Mouse (Mus musculus): ENCODE results near the gene Atad1. TPM values are rescaled to one million over a fixed set of nuclear protein-coding genes. Genes with fewer than 3 reads are reported as not detected.
"Not testable (repeated sequence)": the region's sequence is repeated elsewhere in the genome, so short reads cannot be mapped to it uniquely, and the experiment has no call there.

Atad1 gene
- polyA plus RNA-seq, 1 experiment, result 70.7 TPM

DNA sequence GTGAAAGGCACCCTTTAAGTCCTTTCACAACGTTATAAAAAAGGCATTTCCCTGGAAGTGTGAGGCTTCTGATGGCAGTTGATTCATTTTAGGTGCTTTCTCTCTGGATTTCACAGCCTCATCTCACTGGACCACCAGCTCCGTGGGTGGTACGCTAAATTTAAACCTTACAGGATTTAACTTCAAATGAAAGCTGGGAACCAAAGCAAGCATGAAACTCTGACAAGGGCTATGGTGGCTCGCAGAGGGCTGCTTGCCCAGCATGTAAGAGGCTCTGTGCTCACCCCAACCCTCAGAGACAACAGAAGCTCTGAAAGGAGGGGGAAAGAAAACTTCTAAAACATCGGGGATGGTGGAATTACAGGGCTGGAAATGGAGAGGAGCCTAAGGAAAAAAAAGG, 51.9 kb downstream of the Atad1 start:
- DNase-seq (ENCODE audit: extremely low spot score in 1 of 2, low spot score in 1 of 2), result peak in 1 of 2 experiments; percentile 40

DNA sequence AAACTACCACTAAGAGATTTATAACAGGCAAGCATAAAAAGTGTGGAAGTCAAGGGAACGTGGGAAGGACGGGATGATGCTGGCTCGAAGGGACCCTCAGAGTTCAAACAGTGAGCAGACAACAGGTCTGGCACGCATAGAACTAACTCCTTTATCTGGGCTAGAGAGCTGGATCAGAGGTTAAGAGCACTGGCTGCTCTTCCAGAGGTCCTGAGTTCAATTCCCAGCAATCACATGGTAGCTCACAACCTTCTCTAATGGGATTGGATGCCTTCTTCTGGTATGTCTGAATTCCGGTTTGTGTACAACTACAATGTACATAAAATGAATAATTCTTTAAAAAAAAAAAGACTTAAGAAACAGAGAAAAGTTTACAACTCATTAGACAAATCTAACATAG, 56.5 kb downstream of the Atad1 start:
- no peak for DNase-seq (ENCODE audit: extremely low spot score in 1 of 2, low spot score in 1 of 2)

DNA sequence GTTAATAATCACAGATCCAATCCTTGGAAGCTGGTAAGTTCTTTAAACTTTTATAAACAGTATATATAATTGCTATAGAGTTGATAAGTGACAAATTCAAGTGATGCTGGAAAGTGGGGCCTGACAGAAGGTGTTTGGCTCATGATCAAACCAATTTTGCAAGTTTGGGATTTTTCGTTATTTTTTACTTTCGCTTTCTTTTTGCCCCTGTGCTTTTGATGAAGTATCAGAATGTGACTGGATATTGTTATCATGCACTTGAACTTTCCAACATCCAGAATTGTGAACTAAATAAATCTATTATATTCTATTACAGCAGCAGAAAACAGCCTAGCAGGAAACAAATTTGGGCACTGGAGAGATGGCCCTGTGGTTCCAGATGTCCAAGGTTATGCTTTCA, 58.7 kb downstream of the Atad1 start:
- DNase-seq (ENCODE audit: extremely low spot score in 1 of 2, low spot score in 1 of 2), result no peak

DNA sequence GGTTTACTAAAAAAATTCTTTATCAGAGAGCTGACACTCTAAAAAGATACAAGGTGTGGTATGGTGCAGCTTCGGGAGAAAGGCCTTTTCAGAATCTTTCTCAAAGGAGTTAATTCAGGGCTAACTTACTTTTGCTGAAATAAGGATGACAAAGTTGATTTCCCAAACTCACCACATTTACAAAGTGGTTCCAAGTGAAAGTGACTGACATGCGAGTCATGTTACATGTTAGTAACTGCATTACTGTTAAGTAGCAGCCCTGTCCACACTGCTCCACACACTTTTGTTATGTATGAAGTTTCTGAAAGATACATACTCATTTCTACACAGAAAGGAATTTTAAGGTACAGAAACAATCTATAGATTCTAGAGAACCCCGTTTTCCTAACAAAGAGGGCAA, 63.8 kb downstream of the Atad1 start:
- no peak for DNase-seq (ENCODE audit: extremely low spot score in 1 of 2, low spot score in 1 of 2)

DNA sequence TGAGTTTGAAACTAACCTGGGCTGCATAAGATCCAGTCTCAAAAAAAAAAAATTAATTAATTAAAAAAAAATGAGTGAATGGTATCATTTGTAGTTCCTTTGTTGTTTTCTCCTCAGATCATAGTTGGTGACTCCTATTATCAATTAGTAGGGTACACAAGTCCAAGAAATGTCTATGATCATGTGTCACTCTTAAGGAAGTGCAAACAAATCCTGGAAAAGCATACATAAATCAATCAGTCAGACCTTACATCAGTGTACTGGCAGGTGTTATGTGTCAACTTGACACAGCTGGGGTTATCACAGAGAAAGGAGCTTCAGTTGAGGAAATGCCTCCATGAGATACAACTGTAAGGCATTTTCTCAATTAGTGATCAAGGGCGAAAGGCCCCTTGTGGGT, 71.8 kb downstream of the Atad1 start:
- not testable (repeated sequence) for DNase-seq (ENCODE audit: extremely low spot score in 1 of 2, low spot score in 1 of 2)

DNA sequence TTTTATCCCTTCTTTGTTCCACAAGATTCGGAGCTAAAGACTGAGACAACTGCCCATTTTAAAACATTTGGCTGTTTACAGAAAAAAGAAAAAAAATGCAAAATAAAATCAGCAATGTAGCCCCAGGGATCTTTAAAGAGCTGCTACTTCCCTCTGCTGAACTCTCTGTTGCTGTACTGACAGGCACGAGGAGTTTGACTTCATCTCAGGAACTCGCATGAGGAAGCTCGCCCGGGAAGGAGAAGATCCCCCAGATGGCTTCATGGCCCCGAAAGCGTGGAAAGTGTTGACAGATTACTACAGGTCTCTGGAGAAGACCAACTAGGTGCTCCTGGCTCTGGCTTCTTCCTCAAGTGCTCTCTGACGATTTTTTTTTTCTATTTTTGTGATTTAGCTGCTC, 74.3 kb downstream of the Atad1 start:
- no peak for DNase-seq (ENCODE audit: extremely low spot score in 1 of 2, low spot score in 1 of 2)

DNA sequence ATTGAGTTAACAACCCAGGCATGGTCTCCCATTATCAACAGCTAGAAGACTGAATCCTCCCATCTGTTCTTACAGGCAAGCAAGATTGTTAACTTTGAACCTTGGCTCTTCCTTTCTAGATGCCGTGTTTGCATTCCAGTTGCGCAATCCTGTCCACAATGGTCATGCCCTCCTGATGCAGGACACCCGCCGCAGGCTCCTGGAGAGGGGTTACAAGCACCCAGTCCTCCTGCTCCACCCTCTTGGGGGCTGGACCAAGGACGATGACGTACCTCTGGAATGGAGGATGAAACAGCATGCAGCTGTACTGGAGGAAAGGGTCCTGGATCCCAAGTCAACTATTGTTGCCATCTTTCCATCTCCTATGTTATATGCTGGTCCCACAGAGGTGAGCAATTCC, 76.7 kb downstream of the Atad1 start:
- no peak for DNase-seq (ENCODE audit: extremely low spot score in 1 of 2, low spot score in 1 of 2)

DNA sequence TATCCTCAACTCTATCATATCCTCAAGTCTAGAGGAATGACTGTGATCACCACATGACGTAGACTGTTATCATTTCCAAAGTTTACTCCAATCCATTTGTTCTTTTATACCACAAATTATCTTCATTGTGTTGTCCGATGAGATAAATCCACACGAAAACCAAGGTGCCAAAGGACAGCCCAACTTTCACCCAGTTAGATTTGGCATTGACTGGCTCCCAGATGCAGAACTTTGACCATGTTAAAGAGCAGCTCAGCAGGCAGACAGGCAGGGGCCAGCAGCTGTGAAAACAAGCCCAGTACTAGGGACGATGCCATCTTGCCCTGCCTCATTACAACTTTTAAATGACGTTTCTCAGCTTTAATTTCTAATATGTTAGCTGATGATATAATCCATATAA, 80.2 kb downstream of the Atad1 start:
- no peak for DNase-seq (ENCODE audit: extremely low spot score in 1 of 2, low spot score in 1 of 2)

DNA sequence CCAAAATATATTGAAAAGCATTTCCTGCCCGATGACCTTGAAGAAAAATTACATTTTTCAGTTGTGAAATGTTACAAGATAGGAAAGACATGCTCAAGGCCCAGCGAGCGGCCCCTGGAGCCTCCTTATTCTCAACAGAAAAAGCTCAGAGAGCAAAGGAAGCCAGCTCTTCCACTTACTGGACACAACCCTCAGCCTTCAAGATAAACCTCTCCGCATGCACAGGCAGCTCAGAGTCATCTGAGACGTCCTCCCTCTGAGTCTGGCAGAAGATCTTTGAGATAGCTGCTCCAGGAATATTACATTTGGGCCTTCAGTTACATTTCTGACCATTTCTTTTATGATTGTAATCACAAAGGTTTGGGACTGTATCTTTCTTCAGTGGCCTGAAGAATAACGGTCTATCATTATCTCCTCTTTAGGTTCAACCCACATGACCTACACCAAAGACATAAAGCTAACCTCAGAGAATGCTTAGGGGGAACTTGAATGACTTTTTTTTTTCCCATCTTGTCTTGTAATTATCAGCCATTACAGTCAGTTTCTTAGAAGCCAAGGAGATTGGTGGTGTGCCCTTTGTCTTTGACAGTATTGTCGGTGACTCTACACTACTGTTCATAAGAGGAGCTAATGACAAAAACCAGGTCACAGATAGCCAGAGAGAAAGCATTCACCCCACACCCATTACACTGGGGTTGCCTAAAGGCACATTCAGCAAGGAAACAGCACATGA, 85.8 kb downstream of the Atad1 start:
- DNase-seq (ENCODE audit: extremely low spot score in 1 of 2, low spot score in 1 of 2), result no peak

DNA sequence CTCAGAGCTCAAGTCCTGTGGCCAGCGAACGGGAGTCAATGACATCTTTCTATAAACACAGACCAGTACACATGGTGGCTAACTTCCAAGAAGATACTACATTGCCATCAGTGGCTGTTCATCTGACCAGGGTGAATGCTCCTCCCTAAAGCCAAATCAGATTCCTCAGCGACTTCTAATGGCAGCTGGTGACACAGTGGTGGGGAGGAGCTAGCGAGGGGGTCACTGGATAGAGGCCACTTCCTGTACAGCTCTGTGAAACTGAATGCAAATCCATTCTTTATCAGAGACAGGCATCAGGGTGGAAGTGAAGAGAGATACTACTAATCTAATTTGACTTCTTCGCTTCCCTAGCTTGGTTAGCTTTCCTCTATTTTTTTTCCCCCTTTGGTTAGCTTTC, 86.5 kb downstream of the Atad1 start:
- no peak for DNase-seq (ENCODE audit: extremely low spot score in 1 of 2, low spot score in 1 of 2)

DNA sequence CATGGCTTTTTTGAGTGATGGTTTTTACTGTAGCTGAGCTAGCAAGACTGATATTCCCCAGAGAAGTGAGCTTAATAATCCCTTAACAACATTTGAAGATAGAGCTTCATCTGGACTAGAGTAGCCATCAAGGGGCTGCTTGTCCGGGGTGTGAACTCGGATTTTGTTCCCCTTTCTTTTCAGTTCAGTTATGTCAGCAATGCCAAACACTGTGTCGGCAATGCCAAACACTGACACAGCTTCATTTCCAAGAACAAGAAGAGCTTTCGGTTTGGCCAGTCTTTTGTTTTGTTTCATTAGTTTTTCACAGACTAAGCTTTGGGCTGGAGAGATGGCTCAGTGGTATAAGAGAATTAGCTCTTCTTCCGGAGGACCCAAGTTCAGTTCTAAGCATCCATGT, 88.5 kb downstream of the Atad1 start:
- DNase-seq (ENCODE audit: extremely low spot score in 1 of 2, low spot score in 1 of 2), result no peak

DNA sequence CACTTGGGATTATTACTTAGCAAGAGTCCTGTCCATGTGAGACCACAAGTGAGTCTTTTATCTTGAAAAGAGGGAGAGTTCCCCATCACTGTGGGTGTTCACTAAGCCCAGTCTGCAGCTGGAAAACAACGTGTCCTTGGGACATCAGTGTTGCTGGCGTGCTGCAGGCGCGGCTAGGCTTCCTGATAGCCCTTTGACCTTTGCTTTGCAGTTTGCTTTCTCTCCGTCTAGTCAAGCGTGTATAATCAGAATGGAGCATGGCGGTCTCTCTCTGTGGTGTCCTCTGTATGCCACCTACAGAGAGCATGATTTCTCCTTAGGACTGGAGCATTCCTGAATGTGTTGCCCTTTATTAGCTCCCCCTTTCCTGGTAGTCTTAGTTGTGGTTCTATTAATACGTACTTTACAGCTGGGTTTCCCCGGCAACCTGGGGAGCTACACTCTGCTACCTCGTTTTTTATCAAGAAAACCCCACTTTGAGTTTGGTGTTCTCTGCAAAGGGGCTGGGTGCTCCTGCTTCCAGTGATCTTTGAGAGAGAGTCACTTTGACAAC, 91.5 kb downstream of the Atad1 start:
- DNase-seq (ENCODE audit: extremely low spot score in 1 of 2, low spot score in 1 of 2), result no peak

DNA sequence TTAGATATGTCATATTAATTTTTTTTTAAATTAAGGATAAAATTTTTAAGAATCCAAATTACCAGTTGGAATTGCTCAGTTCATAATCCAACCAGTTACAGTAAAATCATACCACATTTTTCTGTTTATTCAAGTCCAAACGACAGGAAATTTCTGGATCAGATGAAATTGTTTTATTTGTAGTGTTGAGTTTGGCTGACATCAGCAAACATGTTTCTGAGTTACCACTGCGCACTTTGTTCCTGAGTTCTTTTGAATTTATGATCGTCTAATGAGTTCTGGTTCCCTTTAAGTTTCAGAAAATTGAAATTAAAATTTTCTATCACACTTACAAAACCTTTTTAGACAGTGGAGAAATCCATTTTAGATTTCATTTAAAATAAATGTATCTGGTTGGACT, 93.2 kb downstream of the Atad1 start:
- no peak for DNase-seq (ENCODE audit: extremely low spot score in 1 of 2, low spot score in 1 of 2)

DNA sequence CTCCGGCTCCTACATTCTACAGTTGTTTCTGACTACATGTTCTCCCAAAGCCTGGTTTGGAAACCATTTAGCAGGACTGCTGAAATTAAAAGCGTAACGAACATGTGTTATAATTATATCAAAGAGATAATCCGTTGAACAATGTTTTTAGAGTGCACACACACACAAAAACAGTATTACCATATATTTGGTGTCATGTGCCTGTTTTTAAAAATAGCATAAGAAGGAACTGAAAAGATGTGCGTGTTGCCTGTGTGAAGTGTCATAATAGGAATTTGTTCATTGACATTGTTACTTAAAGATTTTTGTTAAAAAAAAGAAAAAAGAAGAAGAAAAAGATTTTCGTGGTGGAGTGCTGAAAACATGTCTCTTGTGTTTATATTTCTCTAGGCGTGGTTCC, 93.6 kb downstream of the Atad1 start:
- DNase-seq (ENCODE audit: extremely low spot score in 1 of 2, low spot score in 1 of 2), result no peak

DNA sequence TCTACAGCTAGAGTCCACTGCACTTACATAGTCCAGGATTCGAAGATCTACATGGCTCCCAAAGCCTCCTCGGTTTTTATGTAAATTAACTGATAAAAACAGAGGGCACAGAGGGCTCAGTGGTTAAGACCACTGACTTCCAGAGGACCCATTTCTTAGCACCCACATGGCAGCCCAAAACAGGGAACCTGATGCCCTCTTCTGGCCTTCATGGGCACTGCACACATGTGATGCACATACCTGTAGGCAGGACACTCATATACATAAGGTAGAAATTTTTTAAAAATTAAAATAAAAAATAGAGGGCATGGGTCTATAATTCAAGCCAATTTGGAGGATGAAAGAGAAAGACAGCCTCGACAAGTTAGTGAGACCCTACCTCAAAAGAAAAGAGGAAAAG, 95.9 kb downstream of the Atad1 start:
- no peak for DNase-seq (ENCODE audit: extremely low spot score in 1 of 2, low spot score in 1 of 2)

DNA sequence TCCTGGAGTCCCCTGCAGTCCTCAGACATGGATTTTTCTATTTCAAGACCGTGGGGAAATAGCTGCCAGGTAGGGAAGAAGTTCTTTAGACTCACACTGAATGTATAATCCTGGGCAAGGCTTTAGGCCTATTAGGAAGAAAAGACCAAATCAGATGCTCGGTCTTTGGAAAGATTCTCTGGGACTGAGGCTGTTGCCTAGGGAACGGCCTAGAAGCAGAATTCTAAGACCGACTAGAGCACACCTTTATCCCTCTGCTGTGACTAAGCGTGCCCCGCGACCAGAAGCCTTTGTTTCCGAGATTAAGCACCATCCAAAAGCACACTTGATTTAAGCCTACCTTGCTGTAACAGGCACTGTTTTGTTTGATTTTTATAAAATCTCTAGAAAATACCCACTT, 97.6 kb downstream of the Atad1 start:
- DNase-seq (ENCODE audit: extremely low spot score in 1 of 2, low spot score in 1 of 2), result peak in 1 of 2 experiments; percentile 15

DNA sequence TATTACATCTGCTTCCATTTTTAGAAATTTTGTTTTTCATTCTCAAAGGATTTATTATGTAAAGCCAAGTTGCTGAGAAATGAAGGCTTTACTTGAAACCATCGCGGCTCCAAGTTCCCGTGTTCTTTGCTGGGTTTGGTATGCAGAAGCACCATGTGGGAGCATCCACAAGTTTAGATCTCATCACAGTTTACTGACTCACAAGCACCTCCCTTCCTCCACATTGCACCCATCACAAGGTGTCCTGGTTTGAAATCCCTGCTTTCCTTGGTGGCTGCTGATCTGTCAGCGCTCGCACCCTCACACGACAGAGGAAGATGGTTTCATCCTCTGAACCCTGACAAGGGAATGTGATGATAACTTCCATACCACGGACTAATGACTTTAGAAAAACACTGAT, 98.1 kb downstream of the Atad1 start:
- peak in 1 of 2 experiments; percentile 23 for DNase-seq (ENCODE audit: extremely low spot score in 1 of 2, low spot score in 1 of 2)

DNA sequence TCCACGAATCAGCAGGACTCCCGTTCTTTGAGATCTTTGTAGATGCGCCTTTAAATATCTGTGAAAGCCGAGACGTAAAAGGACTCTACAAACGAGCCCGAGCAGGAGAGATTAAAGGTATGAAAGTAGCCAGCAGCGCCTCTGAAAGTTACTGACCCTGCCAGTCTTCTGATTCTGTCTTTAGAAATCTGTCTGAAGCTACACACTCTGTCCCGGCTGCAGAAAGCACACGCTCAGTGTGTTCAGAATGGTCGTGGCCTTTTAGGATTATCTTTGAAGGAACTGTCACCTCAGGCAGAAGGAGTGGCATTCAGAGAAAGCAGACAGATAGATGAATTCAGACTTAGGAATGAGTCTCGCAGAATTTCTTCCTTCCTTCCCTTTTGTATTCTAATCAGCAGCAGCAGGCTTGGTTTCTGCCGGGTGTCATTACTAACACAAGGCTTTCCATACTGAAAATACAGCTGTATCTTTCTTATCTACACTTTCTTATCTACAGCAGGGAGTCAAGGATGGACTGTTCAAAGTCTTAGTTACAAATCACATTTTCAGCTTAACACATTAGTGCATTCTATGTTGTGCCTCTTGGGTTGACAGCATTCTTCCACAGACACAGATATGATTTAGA, 101.2 kb downstream of the Atad1 start:
- DNase-seq (ENCODE audit: extremely low spot score in 1 of 2, low spot score in 1 of 2), result no peak

DNA sequence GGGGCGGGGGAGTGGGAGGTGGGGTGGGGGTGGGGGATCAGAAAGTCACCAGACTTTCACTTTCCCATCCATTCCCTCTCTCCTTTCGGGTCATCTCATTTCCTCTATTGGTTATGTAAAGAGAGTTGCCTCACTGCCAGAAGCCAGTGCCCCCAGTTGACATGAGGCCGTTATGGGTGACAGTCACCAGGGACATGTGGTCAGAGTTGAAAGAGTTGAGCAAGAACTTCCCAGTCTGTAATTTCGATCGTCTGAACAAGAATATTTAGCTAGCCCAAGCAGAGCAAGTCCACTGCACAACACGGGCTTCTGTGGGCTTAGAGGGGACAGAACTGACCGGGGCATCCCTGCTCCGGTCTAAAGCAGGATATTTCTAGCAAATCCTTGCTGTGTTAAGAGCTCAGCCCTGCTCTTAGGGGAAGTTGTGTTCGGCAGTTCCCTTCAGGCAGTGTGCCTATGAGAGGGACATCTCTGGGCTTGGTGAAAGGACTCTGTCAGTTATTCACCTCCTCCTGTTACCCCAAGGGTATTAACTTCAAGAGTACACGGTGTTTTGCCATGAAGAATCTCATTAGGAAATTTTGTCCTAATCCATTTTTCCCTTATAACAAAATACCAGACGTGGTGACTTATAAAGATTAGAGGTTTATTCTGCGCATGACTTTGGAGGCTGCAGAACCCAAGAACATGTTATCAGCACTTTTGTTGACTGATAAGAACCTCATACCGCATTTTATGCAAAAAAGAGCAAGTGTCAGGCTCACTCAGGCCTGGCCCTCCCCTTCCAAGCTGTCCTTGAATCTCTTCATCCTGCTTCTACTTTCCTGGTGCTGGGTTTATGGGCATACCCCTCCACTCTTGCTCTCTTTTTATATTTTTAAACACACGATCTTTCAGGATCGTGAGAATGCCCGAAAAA, 102.0 kb downstream of the Atad1 start:
- DNase-seq (ENCODE audit: extremely low spot score in 1 of 2, low spot score in 1 of 2), result no peak

DNA sequence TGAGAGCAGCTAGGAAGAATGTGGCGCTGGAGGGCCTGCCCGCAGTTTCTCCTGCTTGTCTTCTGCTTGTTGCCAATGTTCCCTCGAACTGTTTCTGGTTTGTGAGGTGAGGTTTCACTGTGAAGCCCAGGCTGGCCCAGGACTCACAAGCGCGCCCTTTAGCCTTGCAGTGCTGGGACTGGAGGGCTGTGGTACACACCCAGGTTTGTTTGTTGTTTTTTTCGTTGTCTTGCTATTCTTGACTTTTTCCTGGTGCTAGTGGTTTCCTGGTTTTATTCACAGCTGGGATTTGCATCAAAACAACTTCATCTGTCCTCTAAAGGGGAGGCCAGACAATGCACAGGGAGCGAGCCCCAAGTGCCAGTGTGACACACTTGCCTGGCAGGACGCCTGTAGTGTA, 104.7 kb downstream of the Atad1 start:
- DNase-seq (ENCODE audit: extremely low spot score in 1 of 2, low spot score in 1 of 2), result no peak

DNA sequence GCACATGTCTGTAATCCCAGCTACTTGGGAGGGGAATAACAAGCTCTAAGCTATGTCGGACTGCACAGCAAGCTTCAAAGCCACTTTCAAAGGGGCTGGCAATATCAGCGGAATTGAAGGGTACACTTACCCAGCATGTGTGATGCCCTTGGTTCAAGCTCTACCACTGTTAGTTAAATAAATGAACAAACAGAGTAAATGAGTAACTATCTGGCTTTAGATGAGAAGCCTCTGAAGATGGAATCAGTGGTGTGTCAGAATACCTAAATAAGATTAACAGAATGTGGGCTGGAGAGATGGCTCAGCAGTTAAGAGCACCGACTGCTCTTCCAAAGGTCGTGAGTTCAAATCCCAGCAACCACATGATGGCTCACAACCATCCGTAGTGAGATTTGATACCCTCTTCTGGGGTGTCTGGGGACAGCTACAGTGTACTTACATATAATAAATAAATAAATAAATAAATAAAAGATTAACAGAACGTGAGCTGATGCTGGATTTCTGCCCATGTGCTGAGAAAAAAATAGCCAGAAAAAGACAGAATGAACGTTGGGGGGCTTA, 110.9 kb downstream of the Atad1 start:
- DNase-seq (ENCODE audit: extremely low spot score in 1 of 2, low spot score in 1 of 2), result no peak

Data from frontal cortex, adult 2 months (tissue).